ENCODE assay signal across 23 mouse cellular contexts in genomic region chr17:35104754-35105153, GRCm38 (mm10). TPM values are rescaled to one million over a fixed set of nuclear protein-coding genes. Genes with fewer than 3 reads are reported as not detected.
A peak's percentile ranks its signal among the peaks of the same experiment; 100 is the strongest.
DNase-seq lines count a peak whose midpoint lies in the region; ATAC-seq and TF ChIP-seq lines count a peak whose summit lies in the region.
"Had no signal": no experiment of that assay in that cellular context is flagged by ENCODE, and none has a peak within 500 bp of the region (broad histone marks: within the 10 kb centered on the region; RNA-seq: fewer than 3 reads in every experiment).

No protein-coding gene starts in this region.

- peaks cover 42% of the 10 kb centered on the region for H3K36me3 ChIP-seq in forebrain, embryonic 13.5 days (ENCODE audit: poor library complexity, severe bottlenecking)
- peaks cover 18% of the 10 kb centered on the region for H3K36me3 ChIP-seq in forebrain, embryonic 16.5 days (ENCODE audit: control insufficient read depth, insufficient read depth)
- H3K36me3 ChIP-seq in stomach, embryonic 15.5 days: peaks cover 29% of the 10 kb centered on the region
- peaks cover 20% of the 10 kb centered on the region for H3K36me3 ChIP-seq in stomach, postnatal 0 days (ENCODE audit: control insufficient read depth, insufficient read depth, low read length)
- H3K36me3 ChIP-seq in liver, embryonic 15.5 days (replicated peaks): peaks cover 38% of the 10 kb centered on the region

- TF ChIP-seq CTCF in stomach, postnatal 0 days (IDR thresholded peaks at IDR 0.05; ENCODE audit: low read depth): no peak

- WGBS in forebrain, embryonic 13.5 days: 82% methylated on average over 6 of the region's 6 CpGs
- WGBS in forebrain, embryonic 16.5 days: 73% methylated on average over 6 of the region's 6 CpGs
- WGBS in stomach, embryonic 15.5 days: 67% methylated on average over 6 of the region's 6 CpGs
- 73% methylated on average over 6 of the region's 6 CpGs for WGBS in stomach, postnatal 0 days
- 28% methylated on average over 6 of the region's 6 CpGs for WGBS in liver, embryonic 15.5 days (ENCODE audit: insufficient replicate concordance)

- H3K27me3 ChIP-seq in forebrain, embryonic 13.5 days: no peaks in the 10 kb centered on the region
- H3K27me3 ChIP-seq in forebrain, embryonic 16.5 days (replicated peaks; ENCODE audit: control insufficient read depth, insufficient read depth, low read length): no peaks in the 10 kb centered on the region
- H3K27me3 ChIP-seq in stomach, embryonic 15.5 days (replicated peaks): no peaks in the 10 kb centered on the region
- H3K27me3 ChIP-seq in stomach, postnatal 0 days (ENCODE audit: control insufficient read depth, insufficient read depth, low read length): no peaks in the 10 kb centered on the region
- H3K27me3 ChIP-seq in liver, embryonic 15.5 days: no peaks in the 10 kb centered on the region
- H3K27me3 ChIP-seq: hindbrain, embryonic 15.5 days; Patski had no signal

- no peak for TF ChIP-seq EP300 in stomach, postnatal 0 days (optimal IDR thresholded peaks at IDR 0.05)

- H3K9me3 ChIP-seq in forebrain, embryonic 13.5 days (replicated peaks): no peaks in the 10 kb centered on the region
- H3K9me3 ChIP-seq in forebrain, embryonic 16.5 days (ENCODE audit: control insufficient read depth, low read length): no peaks in the 10 kb centered on the region
- no peaks in the 10 kb centered on the region for H3K9me3 ChIP-seq in stomach, embryonic 15.5 days
- no peaks in the 10 kb centered on the region for H3K9me3 ChIP-seq in stomach, postnatal 0 days (ENCODE audit: control insufficient read depth, low read length)
- H3K9me3 ChIP-seq in liver, embryonic 15.5 days (replicated peaks): no peaks in the 10 kb centered on the region
- H3K9me3 ChIP-seq: hindbrain, embryonic 15.5 days had no signal

- peaks cover 7% of the 10 kb centered on the region for H3K4me1 ChIP-seq in forebrain, embryonic 13.5 days
- no peaks in the 10 kb centered on the region for H3K4me1 ChIP-seq in forebrain, embryonic 16.5 days (replicated peaks; ENCODE audit: control insufficient read depth, insufficient read depth, low read length)
- H3K4me1 ChIP-seq in stomach, embryonic 15.5 days: peaks cover 3% of the 10 kb centered on the region; the same call in 1 of the 2 replicates
- H3K4me1 ChIP-seq in stomach, postnatal 0 days (replicated peaks; ENCODE audit: control insufficient read depth, insufficient read depth): no peaks in the 10 kb centered on the region
- H3K4me1 ChIP-seq in liver, embryonic 15.5 days (replicated peaks): peaks cover 57% of the 10 kb centered on the region

- no peak for DNase-seq in stomach, postnatal 0 days (ENCODE audit: low spot score)
- no peak for DNase-seq in thymus, adult 18-20 months
- DNase-seq in heart, postnatal 14 days: no peak
- DNase-seq in embryo, embryonic 10.5 days (ENCODE audit: low spot score): no peak
- DNase-seq: cerebellum, adult 18-20 months; embryo, embryonic 11 days; heart, adult 18-20 months; kidney, adult 11 months; kidney, postnatal 10 days; layer of hippocampus, adult 9-11 months; lung, postnatal 4 days; retina, postnatal 1 day; thymus, postnatal 4 days had no signal

- ATAC-seq in forebrain, embryonic 13.5 days: no peak
- no peak for ATAC-seq in forebrain, embryonic 16.5 days
- peak; percentile 72; the same call in 1 of the 2 replicates for ATAC-seq in stomach, embryonic 15.5 days (ENCODE audit: insufficient read depth, low FRiP score, low read depth)
- ATAC-seq in stomach, postnatal 0 days (ENCODE audit: low FRiP score, low TSS enrichment): no peak
- peak; percentile 86 for ATAC-seq in liver, embryonic 15.5 days (ENCODE audit: insufficient read depth)
- ATAC-seq: Patski had no signal

- H3K4me2 ChIP-seq in forebrain, embryonic 13.5 days: no peak overlapping the region
- no peak overlapping the region for H3K4me2 ChIP-seq in forebrain, embryonic 16.5 days (ENCODE audit: low read length)
- H3K4me2 ChIP-seq in stomach, embryonic 15.5 days: no peak overlapping the region
- no peak overlapping the region for H3K4me2 ChIP-seq in stomach, postnatal 0 days (replicated peaks; ENCODE audit: low read depth)
- H3K4me2 ChIP-seq in liver, embryonic 15.5 days: peak overlapping the region; percentile 49
- H3K4me2 ChIP-seq: hindbrain, embryonic 15.5 days had no signal

- intact Hi-C loops in heart, postnatal 14 days (cut with DNase I): no loop called here

- H3K9ac ChIP-seq in forebrain, embryonic 13.5 days: 0 out of 2 replicates have a peak overlapping the region, but pooled peaks have one; percentile 4
- no peak overlapping the region for H3K9ac ChIP-seq in forebrain, embryonic 16.5 days (replicated peaks; ENCODE audit: low read depth, low read length)
- no peak overlapping the region for H3K9ac ChIP-seq in stomach, embryonic 15.5 days
- no peak overlapping the region for H3K9ac ChIP-seq in stomach, postnatal 0 days (ENCODE audit: low read length)
- peak overlapping the region; percentile 31 for H3K9ac ChIP-seq in liver, embryonic 15.5 days
- H3K9ac ChIP-seq: hindbrain, embryonic 15.5 days had no signal

- H3K27ac ChIP-seq in forebrain, embryonic 13.5 days: no peak overlapping the region
- H3K27ac ChIP-seq in forebrain, embryonic 16.5 days (ENCODE audit: low read length): no peak overlapping the region
- H3K27ac ChIP-seq in stomach, embryonic 15.5 days: no peak overlapping the region
- no peak overlapping the region for H3K27ac ChIP-seq in stomach, postnatal 0 days (replicated peaks)
- peak overlapping the region; percentile 87 for H3K27ac ChIP-seq in liver, embryonic 15.5 days (replicated peaks)
- H3K27ac ChIP-seq: hindbrain, embryonic 15.5 days had no signal

- H3K4me3 ChIP-seq in forebrain, embryonic 13.5 days: no peak overlapping the region
- no peak overlapping the region for H3K4me3 ChIP-seq in forebrain, embryonic 16.5 days (replicated peaks; ENCODE audit: low read length)
- no peak overlapping the region for H3K4me3 ChIP-seq in stomach, embryonic 15.5 days (replicated peaks)
- H3K4me3 ChIP-seq in stomach, postnatal 0 days (ENCODE audit: low read depth, low read length): no peak overlapping the region
- H3K4me3 ChIP-seq in liver, embryonic 15.5 days (replicated peaks): 0 out of 2 replicates have a peak overlapping the region, but pooled peaks have one; percentile 1
- H3K4me3 ChIP-seq: hindbrain, embryonic 15.5 days had no signal

RNA-seq across cellular contexts. Expression of gene Ly6g5c, which starts 3.3 kb away (rescaled TPM):
- not detected in 2 replicates for polyA plus RNA-seq in forebrain, embryonic 13.5 days (2015; fragmentation: Nextera tagmentation; extraction: Ambion mirVana)
- not detected in 2 replicates for polyA plus RNA-seq in forebrain, embryonic 16.5 days (2015; fragmentation: Nextera tagmentation; extraction: Ambion mirVana)
- not detected in 2 replicates for polyA plus RNA-seq in stomach, embryonic 15.5 days (2015; fragmentation: Nextera tagmentation; extraction: Ambion mirVana)
- polyA plus RNA-seq in stomach, postnatal 0 days (2015; fragmentation: Nextera tagmentation; extraction: Ambion mirVana): not detected in 2 replicates
- not detected in 2 replicates for polyA plus RNA-seq in liver, embryonic 15.5 days (2015; fragmentation: Nextera tagmentation; extraction: Ambion mirVana)
- total RNA-seq in heart, postnatal 14 days (2021): not detected
- total RNA-seq: heart, adult 18-20 months; liver, adult 2 months; midbrain, postnatal 0 days had no signal
- polyA plus RNA-seq: hindbrain, embryonic 15.5 days; liver, adult 2 months; midbrain, postnatal 0 days; neural tube, embryonic 14.5 days; Patski had no signal

RNA-seq across cellular contexts. Expression of gene Ly6g5b, which starts 10.5 kb away (rescaled TPM):
- polyA plus RNA-seq in forebrain, embryonic 13.5 days (2015; fragmentation: Nextera tagmentation; extraction: Ambion mirVana): 1.2 and 1.3 TPM in 2 replicates
- polyA plus RNA-seq in forebrain, embryonic 16.5 days (2015; fragmentation: Nextera tagmentation; extraction: Ambion mirVana): 0.62 and 1.3 TPM in 2 replicates
- 0.69 and 0.85 TPM in 2 replicates for polyA plus RNA-seq in stomach, embryonic 15.5 days (2015; fragmentation: Nextera tagmentation; extraction: Ambion mirVana)
- polyA plus RNA-seq in stomach, postnatal 0 days (2015; fragmentation: Nextera tagmentation; extraction: Ambion mirVana): 0.18 and 0.27 TPM in 2 replicates
- 0.23 and 0.24 TPM in 2 replicates for polyA plus RNA-seq in liver, embryonic 15.5 days (2015; fragmentation: Nextera tagmentation; extraction: Ambion mirVana)
- under 1 TPM in 1 of 2 experiments, not detected in 1; 0.41 TPM for total RNA-seq in heart, postnatal 14 days (2021)
- total RNA-seq: heart, adult 18-20 months had no signal
- polyA plus RNA-seq: heart, postnatal 0 days had no signal

RNA-seq across cellular contexts. Expression of gene Abhd16a, which starts 15.7 kb away (rescaled TPM):
- 74.9 and 77.6 TPM in 2 replicates for polyA plus RNA-seq in forebrain, embryonic 13.5 days (2015; fragmentation: Nextera tagmentation; extraction: Ambion mirVana)
- polyA plus RNA-seq in forebrain, embryonic 16.5 days (2015; fragmentation: Nextera tagmentation; extraction: Ambion mirVana): 93.1 and 109 TPM in 2 replicates
- 92.0 and 97.8 TPM in 2 replicates for polyA plus RNA-seq in stomach, embryonic 15.5 days (2015; fragmentation: Nextera tagmentation; extraction: Ambion mirVana)
- polyA plus RNA-seq in stomach, postnatal 0 days (2015; fragmentation: Nextera tagmentation; extraction: Ambion mirVana): 74.2 and 75.0 TPM in 2 replicates
- polyA plus RNA-seq in liver, embryonic 15.5 days (2015; fragmentation: Nextera tagmentation; extraction: Ambion mirVana): 50.0 and 53.2 TPM in 2 replicates
- total RNA-seq in heart, postnatal 14 days (2021): 10 to 100 TPM; 53.7 to 56.7 TPM

RNA-seq across cellular contexts. Expression of gene Gpank1, which starts 16.5 kb away (rescaled TPM):
- 32.4 and 33.3 TPM in 2 replicates for polyA plus RNA-seq in forebrain, embryonic 13.5 days (2015; fragmentation: Nextera tagmentation; extraction: Ambion mirVana)
- polyA plus RNA-seq in forebrain, embryonic 16.5 days (2015; fragmentation: Nextera tagmentation; extraction: Ambion mirVana): 29.6 and 29.8 TPM in 2 replicates
- polyA plus RNA-seq in stomach, embryonic 15.5 days (2015; fragmentation: Nextera tagmentation; extraction: Ambion mirVana): 17.4 and 19.1 TPM in 2 replicates
- 11.2 and 11.3 TPM in 2 replicates for polyA plus RNA-seq in stomach, postnatal 0 days (2015; fragmentation: Nextera tagmentation; extraction: Ambion mirVana)
- 12.8 and 15.5 TPM in 2 replicates for polyA plus RNA-seq in liver, embryonic 15.5 days (2015; fragmentation: Nextera tagmentation; extraction: Ambion mirVana)
- 1 to 10 TPM; 7.0 to 7.7 TPM for total RNA-seq in heart, postnatal 14 days (2021)

RNA-seq across cellular contexts. Expression of gene Csnk2b, which starts 17.1 kb away (rescaled TPM):
- polyA plus RNA-seq in forebrain, embryonic 13.5 days (2015; fragmentation: Nextera tagmentation; extraction: Ambion mirVana): 339 and 356 TPM in 2 replicates
- polyA plus RNA-seq in forebrain, embryonic 16.5 days (2015; fragmentation: Nextera tagmentation; extraction: Ambion mirVana): 308 and 320 TPM in 2 replicates
- polyA plus RNA-seq in stomach, embryonic 15.5 days (2015; fragmentation: Nextera tagmentation; extraction: Ambion mirVana): 251 and 262 TPM in 2 replicates
- polyA plus RNA-seq in stomach, postnatal 0 days (2015; fragmentation: Nextera tagmentation; extraction: Ambion mirVana): 323 and 329 TPM in 2 replicates
- 125 TPM in 2 replicates for polyA plus RNA-seq in liver, embryonic 15.5 days (2015; fragmentation: Nextera tagmentation; extraction: Ambion mirVana)
- total RNA-seq in heart, postnatal 14 days (2021): 100 to 1,000 TPM; 172 to 176 TPM

Comparison
In these comparisons a context has a peak if more than half of its experiments do, and no peak if none do; other contexts are left out.
1. ATAC-seq: peak in stomach, embryonic 15.5 days (single experiment) and liver, embryonic 15.5 days (single experiment); none in forebrain, embryonic 13.5 days (single experiment), forebrain, embryonic 16.5 days (single experiment) and stomach, postnatal 0 days (single experiment).
2. H3K9ac ChIP-seq: peak in forebrain, embryonic 13.5 days (single experiment) and liver, embryonic 15.5 days (single experiment); none in forebrain, embryonic 16.5 days (single experiment), stomach, embryonic 15.5 days (single experiment) and stomach, postnatal 0 days (single experiment).